Mouse (Mus musculus): ENCODE data around the gene Tmem189. TPM values are rescaled to one million over a fixed set of nuclear protein-coding genes. Genes with fewer than 3 reads are reported as not detected.

Tmem189 gene
- 100 to 1,000 TPM; 127 to 156 TPM for total RNA-seq (2023)

GRCm38 (mm10) chr2:167689501-167690218, at the start of gene Tmem189:
Gene Tmem189, minus strand, starts transcription at chr2:167689822.

GRCm38 (mm10) chr2:167688498-167689451, 847 bp downstream of the Tmem189 start, which contains the start of gene Cebpb:
Gene Cebpb, plus strand, starts transcription at chr2:167688915.

GRCm38 (mm10) chr2:167661270-167662203, 28.1 kb downstream of the Tmem189 start, which contains the start of gene Gm20431:
Gene Gm20431, minus strand, starts transcription at chr2:167661496.

GRCm38 (mm10) chr2:167631591-167632448, 57.8 kb downstream of the Tmem189 start, which contains the start of gene Ube2v1:
Gene Ube2v1, minus strand, starts transcription at chr2:167632095.

Other genes starting within 250 kb of the Tmem189 start
- 10 to 100 TPM; 87.5 to 90.3 TPM for gene Rnf114, start 197.2 kb downstream of the Tmem189 start, total RNA-seq (2023)
- 10 to 100 TPM; 41.9 to 48.0 TPM for gene Spata2, start 196.9 kb downstream of the Tmem189 start, total RNA-seq (2023)
- under 1 TPM; 0.43 to 0.50 TPM for gene Snai1, start 151.6 kb downstream of the Tmem189 start, total RNA-seq (2023)
- gene Ube2v1, start 57.7 kb downstream of the Tmem189 start, total RNA-seq (2023): 100 to 1,000 TPM in 1 of 2 experiments, 10 to 100 TPM in 1; 99.4 to 124 TPM
- gene Gm20431, start 28.3 kb downstream of the Tmem189 start, total RNA-seq (2023): 10 to 100 TPM; 18.3 to 39.3 TPM
- 1,000 to 10,000 TPM; 1,032 to 1,174 TPM for gene Cebpb, start 907 bp downstream of the Tmem189 start, total RNA-seq (2023)
- gene Ptpn1, start 242.2 kb upstream of the Tmem189 start, total RNA-seq (2023): 100 to 1,000 TPM; 320 to 337 TPM

Measured in monocyte, adult 59 days (primary cell).